Mouse (Mus musculus): ENCODE measurements around the gene Tmem56.

DNA sequence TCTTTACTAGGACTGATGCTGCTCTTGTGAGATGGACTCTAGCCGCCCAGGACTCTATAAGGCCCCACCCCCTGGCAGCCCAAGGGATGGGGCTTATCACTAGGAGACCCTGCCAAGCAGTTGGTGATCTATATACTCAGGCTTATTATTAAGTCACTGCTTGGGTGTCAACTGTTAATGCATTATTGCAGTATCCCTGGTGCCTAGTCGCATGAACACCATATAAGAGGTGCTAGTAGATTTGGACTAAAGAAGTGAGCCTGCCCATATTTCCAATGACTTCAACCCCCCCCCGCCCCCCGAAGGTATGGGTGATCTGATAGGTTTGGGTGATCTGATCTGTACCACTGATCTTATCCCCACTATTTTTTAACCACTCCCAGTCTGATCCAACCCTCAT, at the start of gene Tmem56:
- TF ChIP-seq POLR2A (IDR thresholded peaks at IDR 0.05; ENCODE audit: control insufficient read depth in 1 of 2, insufficient read depth in 1 of 2, low read depth in 1 of 2, low read length in 2 of 2, poor library complexity in 1 of 2) (no peak), HCFC1 (IDR thresholded peaks at IDR 0.05; ENCODE audit: low read depth, low read length) (no peak), MYB (IDR thresholded peaks at IDR 0.05; ENCODE audit: low read depth, low read length) (no peak), USF1 (IDR thresholded peaks at IDR 0.05; ENCODE audit: low read depth, low read length) (no peak), MAZ (IDR thresholded peaks at IDR 0.05; ENCODE audit: low read depth, low read length) (no peak), CHD2 (IDR thresholded peaks at IDR 0.05; ENCODE audit: low read length) (no peak), CTCF (IDR thresholded peaks at IDR 0.05 in 2 of 3, conservative IDR thresholded peaks at IDR 0.05 in 1 of 3; ENCODE audit: control insufficient read depth in 1 of 3, insufficient read depth in 1 of 3, low read depth in 2 of 3, low read length in 3 of 3, poor library complexity in 1 of 3, severe bottlenecking in 1 of 3) (no peak), MAFK (IDR thresholded peaks at IDR 0.05; ENCODE audit: borderline replicate concordance, low read depth, low read length) (no peak), TAL1 (IDR thresholded peaks at IDR 0.05; ENCODE audit: low read length) (no peak), ZKSCAN1 (IDR thresholded peaks at IDR 0.05; ENCODE audit: low read depth, low read length) (no peak), E2F4 (IDR thresholded peaks at IDR 0.05; ENCODE audit: borderline replicate concordance, low read depth, low read length) (no peak), ZMIZ1 (IDR thresholded peaks at IDR 0.05; ENCODE audit: low read depth, low read length) (no peak), NRF1 (IDR thresholded peaks at IDR 0.05; ENCODE audit: insufficient read depth, low read depth, low read length, poor library complexity, severe bottlenecking) (no peak), TBP (IDR thresholded peaks at IDR 0.05; ENCODE audit: low read depth, low read length) (no peak)
